Mouse (Mus musculus) left cerebral cortex, adult 2 months (tissue): ENCODE results near the gene Pik3r2. TPM values are rescaled to one million over a fixed set of nuclear protein-coding genes. Genes with fewer than 3 reads are reported as not detected.

Experiments
- DNase-seq, 2 experiments: peaks; one replicate each; pipeline ENCODE4 v3.0.0; 2021 to 2022; ENCODE audit warnings: low spot score in 2 of 2, mixed read lengths in 1 of 2; ENCODE audit errors: extremely low spot score in 1 of 2
- H3K27ac ChIP-seq: fragments of 200-600 bp; 2 replicates; pipeline ENCODE4 v1.8.1; 2022
- H3K4me3 ChIP-seq: fragments of 200-600 bp; 2 replicates; pipeline ENCODE4 v1.8.1; 2022
- CTCF ChIP-seq: fragments of 200-600 bp; IDR thresholded peaks from 2 replicates; pipeline ENCODE4 v1.8.1; 2022; ENCODE audit warnings: antibody characterized with exemption, mild to moderate bottlenecking, moderate library complexity
- intact Hi-C: fragments of 180-260 bp; cut with DNase I; formaldehyde crosslinking; loops from one replicate; pipeline ENCODE4 v1.15.1; 2025
- microRNA-seq, 2 experiments: library from miRNA; unstranded; fragments of <30 nt; microRNA quantifications; one replicate each; pipeline ENCODE4 v1.2.0; 2021
- total RNA-seq, 2 experiments: library from RNA; stranded (reverse); gene quantifications; 2 replicates each; pipeline ENCODE4 v1.2.3; 2021

Pik3r2 gene
- total RNA-seq, 2 experiments from 2014 or later: 159 to 160 TPM

DNA sequence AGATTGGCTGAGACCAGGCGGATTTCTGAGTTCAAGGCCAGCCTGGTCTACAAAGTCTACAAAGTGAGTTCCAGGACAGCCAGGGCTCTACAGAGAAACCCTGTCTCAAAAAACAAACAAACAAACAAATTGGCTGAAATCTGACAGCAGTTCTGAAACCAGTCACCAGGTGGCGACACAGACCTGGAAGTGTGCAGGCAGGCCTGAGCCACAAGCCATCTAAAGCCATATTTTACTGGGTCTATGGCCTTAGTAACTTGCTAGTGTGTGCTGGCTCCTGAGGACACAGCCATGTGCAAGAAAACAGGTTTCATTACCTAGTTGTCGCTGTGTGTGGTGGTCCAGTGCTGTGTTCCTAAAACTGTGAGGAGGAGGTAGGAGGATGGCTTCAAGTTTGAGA is 55.8 kb downstream of the Pik3r2 start:
- intact Hi-C loops: loop anchor here (1.0 kb wide), 3 partner anchors 32 to 120 kb away; no protein-coding TSS in a partner anchor
- no peak overlapping the region for H3K27ac ChIP-seq
- peak; percentile 99 for TF ChIP-seq CTCF
- peak; percentile 69 to 86 for DNase-seq
- H3K4me3 ChIP-seq: no peak overlapping the region

DNA sequence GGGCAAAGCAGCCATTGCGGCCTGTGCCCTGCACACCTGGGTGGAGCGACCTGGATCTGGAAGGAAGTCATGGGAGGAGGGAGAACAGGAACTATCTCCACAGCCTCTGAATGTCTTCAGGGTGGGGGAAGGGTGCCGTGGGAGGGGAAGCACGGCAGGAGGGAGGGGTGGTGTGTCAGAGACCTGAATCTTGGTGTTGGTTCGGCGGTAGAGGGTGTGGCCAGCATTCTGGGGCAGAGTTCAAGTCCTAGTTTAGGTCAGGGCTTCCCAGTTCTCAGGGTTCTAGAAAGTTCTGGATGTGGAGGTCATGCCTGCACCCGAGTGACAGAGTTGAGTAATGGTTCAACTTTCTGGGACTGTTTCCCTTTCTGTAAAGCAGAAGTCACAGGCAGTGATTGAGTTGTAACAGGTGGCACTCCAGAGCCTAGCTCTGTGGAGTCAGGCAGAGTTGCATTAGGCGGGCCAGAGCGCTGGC is 56.7 kb downstream of the Pik3r2 start:
- no peak overlapping the region for H3K27ac ChIP-seq
- DNase-seq: no peak
- H3K4me3 ChIP-seq: no peak overlapping the region
- no peak for TF ChIP-seq CTCF
- intact Hi-C loops: loop anchor here (1.0 kb wide), 3 partner anchors 32 to 120 kb away; no protein-coding TSS in a partner anchor

DNA sequence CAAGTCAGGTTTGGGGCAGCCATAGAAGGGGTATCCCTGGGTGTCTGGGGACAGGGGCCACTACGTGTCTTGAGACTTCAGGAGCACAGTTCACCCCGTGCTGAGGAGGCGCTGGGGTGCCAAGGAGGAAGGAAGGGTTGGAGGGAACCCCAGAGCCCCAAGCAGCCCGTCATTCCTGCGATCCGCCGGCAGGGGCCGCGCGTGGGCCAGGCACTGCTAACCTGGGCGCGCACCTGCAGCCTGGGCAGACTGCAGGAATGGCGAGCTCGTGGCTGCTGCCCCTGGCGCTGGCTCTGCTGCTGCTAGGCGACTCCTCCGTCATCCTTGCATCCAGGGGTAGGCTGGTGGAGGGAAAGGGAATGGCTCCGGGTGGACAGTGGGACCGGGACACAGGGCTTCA is 58.2 kb downstream of the Pik3r2 start, which contains the start of gene Gm3336:
TSS of gene Gm3336 (plus strand) at position 247 of the 400 bp plus-strand sequence.
- peak; percentile 96 for TF ChIP-seq CTCF
- DNase-seq: peak; percentile 57 to 72
- Histone ChIP-seq H3K4me3 (no peak within 1 kb of the TSS), H3K27ac (no peak within 1 kb of the TSS)
- intact Hi-C loops: no loop called here

Small RNA genes within 50 kb of the gene (microRNA-seq; reads per million reads assigned to microRNA genes)
- gene Mir7240: 8.1 to 12.2 reads per million in 2 experiments

Other genes starting within 250 kb of the Pik3r2 start
- 100 to 1,000 TPM; 392 to 410 TPM for gene Fkbp8, start 249.0 kb downstream of the Pik3r2 start, total RNA-seq
- gene Kxd1, start 248.8 kb downstream of the Pik3r2 start, total RNA-seq: 10 to 100 TPM; 39.8 to 44.4 TPM
- 10 to 100 TPM; 18.6 to 20.8 TPM for gene Ell, start 237.3 kb downstream of the Pik3r2 start, total RNA-seq
- 10 to 100 TPM; 52.9 to 55.3 TPM for gene Isyna1, start 182.3 kb downstream of the Pik3r2 start, total RNA-seq
- 100 to 1,000 TPM; 221 to 261 TPM for gene Ssbp4, start 167.8 kb downstream of the Pik3r2 start, total RNA-seq
- under 1 TPM; 0.70 to 0.96 TPM for gene Lrrc25, start 160.6 kb downstream of the Pik3r2 start, total RNA-seq
- gene Gdf15, start 144.3 kb downstream of the Pik3r2 start, total RNA-seq: not detected
- 10 to 100 TPM; 15.5 to 17.5 TPM for gene Pgpep1, start 116.3 kb downstream of the Pik3r2 start, total RNA-seq
- 10 to 100 TPM; 62.1 to 62.9 TPM for gene Lsm4, start 103.5 kb downstream of the Pik3r2 start, total RNA-seq
- 100 to 1,000 TPM; 247 to 264 TPM for gene Jund, start 77.8 kb downstream of the Pik3r2 start, total RNA-seq
- under 1 TPM; 0.16 to 0.21 TPM for gene Iqcn, start 73.3 kb downstream of the Pik3r2 start, total RNA-seq
- not detected for gene Gm3336, start 58.2 kb downstream of the Pik3r2 start, total RNA-seq
- 1 to 10 TPM; 1.9 to 3.0 TPM for gene Pde4c, start 53.0 kb downstream of the Pik3r2 start, total RNA-seq
- gene Rab3a, start 22.0 kb downstream of the Pik3r2 start, total RNA-seq: 100 to 1,000 TPM; 808 to 835 TPM
- 10 to 100 TPM; 33.3 to 35.7 TPM for gene Mpv17l2, start 15.8 kb downstream of the Pik3r2 start, total RNA-seq
- 100 to 1,000 TPM; 369 to 386 TPM for gene Mast3, start 28.3 kb upstream of the Pik3r2 start, total RNA-seq
- gene Il12rb1, start 31.7 kb upstream of the Pik3r2 start, total RNA-seq: under 1 TPM; 0.77 to 0.82 TPM
- gene Arrdc2, start 63.0 kb upstream of the Pik3r2 start, total RNA-seq: 10 to 100 TPM; 19.5 to 20.7 TPM
- gene Kcnn1, start 86.5 kb upstream of the Pik3r2 start, total RNA-seq: 10 to 100 TPM; 20.0 to 20.4 TPM
- gene Ccdc124, start 97.2 kb upstream of the Pik3r2 start, total RNA-seq: 10 to 100 TPM; 94.8 to 99.0 TPM
- gene Slc5a5, start 116.0 kb upstream of the Pik3r2 start, total RNA-seq: 10 to 100 TPM in 1 of 2 experiments, 1 to 10 TPM in 1; 9.9 to 10.3 TPM
- 100 to 1,000 TPM; 588 to 633 TPM for gene Rpl18a, start 120.7 kb upstream of the Pik3r2 start, total RNA-seq
- gene Map1s, start 129.2 kb upstream of the Pik3r2 start, total RNA-seq: 10 to 100 TPM; 80.4 to 95.7 TPM